Mouse (Mus musculus) gastrocnemius, adult 8-10 months (tissue): ENCODE measurements at regions not wholly inside any gene's neighbourhood (a gene's known extent, or its start where the extent isn't known, plus 50 kb on each side); places are given as distances from the start of the nearest gene placed in this dataset.
A peak's percentile ranks its signal among the peaks of the same experiment; 100 is the strongest.
"Not testable (repeated sequence)": the region's sequence is repeated elsewhere in the genome, so short reads cannot be mapped to it uniquely, and the experiment has no call there.

Experiments used
- DNase-seq, 2 experiments: peaks; one replicate each; pipeline ENCODE4 v3.0.0; 2022; ENCODE audit warnings: low spot score in 2 of 2

DNA sequence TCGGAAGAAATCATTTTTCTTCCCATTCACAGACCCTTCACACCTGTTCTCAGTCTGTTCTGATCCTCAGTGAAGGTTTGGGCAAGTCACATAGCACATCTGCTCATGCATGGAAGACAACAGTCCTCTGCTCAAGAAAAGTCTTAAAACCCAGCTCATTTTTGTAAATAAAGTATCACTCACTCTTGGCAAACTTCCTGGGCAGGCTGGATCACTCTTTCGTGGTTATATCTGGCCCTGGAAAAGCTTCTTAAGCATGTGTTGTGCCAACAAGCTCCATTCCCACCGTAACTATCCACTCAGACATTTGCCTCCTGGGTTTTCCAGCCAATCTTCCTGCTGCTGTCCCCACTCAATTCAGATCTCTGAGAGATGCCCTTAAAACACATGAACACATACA is 103.2 kb upstream of the Cep85l start:
- DNase-seq, result no peak

DNA sequence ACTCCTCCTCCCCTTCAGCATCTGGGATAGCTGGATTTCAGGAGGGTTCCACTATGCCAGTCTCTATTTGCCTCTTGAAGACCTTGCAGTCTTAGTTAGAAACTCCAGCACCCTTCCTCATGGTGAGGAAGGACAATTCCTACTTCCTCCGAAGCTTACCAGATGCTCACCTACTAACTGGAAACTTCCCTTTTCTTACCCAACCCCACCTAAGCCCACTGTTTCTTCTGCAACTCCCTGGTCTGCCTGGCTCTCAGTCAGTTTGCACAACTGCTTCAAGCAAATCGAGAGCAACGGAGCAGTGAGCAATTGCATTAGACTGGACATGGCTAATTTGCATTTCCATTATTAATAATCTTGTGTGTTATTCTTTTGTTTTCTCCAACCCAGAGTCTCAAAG is 90.5 kb upstream of the Cep85l start:
- DNase-seq, result no peak

DNA sequence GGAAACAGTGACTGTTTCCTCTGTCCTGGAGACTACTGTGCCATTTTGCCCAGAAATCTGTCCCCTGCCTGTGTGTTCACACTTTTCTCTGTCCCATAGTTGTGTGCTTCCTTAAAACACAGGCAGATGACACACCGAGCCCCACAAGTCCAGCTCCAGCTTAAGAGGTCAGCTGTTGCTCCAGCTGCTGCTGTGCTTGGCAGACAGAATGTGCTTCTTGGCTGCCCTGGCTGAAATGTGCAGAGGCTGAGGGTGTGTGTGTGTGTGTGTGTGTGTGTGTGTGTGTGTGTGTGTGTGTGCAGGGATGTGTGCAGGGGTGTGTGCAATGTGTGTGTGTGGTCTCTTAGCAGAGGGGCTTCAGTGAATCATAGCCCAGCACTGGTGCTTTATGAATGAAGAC is 89.9 kb upstream of the Cep85l start:
- peak; percentile 36 to 65 for DNase-seq

- no peak for DNase-seq
These were observed 88.5 kb upstream of the Cep85l start for GRCm38 (mm10) chr10:53468293-53468545.

DNA sequence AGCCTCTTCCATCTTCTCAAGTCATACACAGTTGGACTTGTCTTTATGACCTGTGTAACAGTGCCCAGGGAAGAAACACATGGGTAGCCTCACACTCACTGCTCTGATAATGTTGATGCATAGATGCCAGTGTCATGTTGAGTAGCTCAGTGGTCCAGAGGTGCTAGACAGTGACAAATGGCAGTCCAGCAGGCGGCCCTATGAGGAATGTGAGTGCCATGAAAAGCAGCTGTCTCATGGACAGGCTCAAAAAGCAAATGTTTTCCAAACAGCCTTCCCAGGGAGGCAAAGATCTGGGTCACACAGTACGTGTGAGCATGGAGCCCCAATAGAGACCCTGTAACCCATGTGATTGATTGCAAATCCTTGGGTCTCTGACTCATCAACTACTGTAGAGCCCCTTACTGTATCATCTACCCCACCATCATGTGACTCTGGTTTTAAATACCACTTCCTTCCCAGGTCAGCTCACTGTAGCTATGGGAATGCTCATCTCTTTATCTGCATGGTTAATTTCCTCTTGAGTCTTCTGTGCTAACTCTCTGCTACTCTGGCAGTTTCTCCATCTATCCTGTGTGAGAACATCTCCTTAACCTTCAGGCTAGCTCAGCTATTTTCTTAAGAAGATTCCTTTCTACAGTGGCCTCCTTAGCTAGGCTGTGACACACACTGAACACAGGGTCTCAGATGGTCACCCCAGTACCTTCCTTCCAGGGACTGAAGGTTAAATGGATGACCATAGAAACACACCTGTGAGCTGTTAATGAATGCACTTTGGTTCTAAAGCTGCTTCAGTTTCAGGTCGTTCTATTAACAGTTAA is 87.9 kb upstream of the Cep85l start:
- no peak for DNase-seq

DNA sequence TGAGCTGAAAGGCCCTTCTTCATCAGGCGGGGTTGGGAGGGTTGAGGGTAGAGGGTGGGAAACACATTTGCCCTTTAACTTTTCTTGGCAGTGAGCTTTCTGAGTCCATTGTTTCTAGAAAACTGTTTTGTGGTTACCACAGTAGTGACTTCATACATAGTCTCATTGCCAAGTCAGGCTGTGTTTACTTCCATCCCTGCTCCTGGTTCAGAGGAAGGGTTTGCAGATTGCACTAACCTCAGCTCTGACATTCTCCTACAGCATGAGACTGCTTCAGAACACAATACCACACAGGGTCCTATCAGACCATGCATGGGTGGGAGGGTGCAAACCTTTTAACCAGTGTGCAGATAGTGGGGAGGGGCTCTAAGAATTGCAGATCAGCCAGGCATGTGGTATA is 87.1 kb upstream of the Cep85l start:
- DNase-seq, result no peak

GRCm38 (mm10) chr10:53466261-53466660 is 86.5 kb upstream of the Cep85l start:
- no peak for DNase-seq

DNA sequence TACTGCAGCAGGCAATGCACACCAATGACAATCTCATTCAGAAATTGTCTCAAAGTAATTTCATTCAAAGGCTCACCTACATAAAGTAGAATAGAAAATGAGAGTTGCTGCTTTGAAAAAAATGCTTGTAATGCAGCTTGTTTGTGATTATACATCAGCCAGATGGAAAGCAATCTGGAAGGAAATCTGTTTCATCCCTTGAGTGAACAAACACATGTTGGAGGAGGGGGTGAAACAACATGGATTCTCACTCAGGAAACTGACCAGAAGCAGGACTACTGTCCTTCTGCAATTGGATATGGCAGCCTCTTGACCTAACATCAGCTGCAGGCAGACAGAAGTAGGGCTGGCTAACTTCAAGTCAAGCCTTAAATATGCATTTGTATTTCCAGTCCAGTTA is 84.8 kb upstream of the Cep85l start:
- DNase-seq, result no peak

- no peak for DNase-seq
These were observed 84.3 kb upstream of the Cep85l start for GRCm38 (mm10) chr10:53464006-53464405.

DNA sequence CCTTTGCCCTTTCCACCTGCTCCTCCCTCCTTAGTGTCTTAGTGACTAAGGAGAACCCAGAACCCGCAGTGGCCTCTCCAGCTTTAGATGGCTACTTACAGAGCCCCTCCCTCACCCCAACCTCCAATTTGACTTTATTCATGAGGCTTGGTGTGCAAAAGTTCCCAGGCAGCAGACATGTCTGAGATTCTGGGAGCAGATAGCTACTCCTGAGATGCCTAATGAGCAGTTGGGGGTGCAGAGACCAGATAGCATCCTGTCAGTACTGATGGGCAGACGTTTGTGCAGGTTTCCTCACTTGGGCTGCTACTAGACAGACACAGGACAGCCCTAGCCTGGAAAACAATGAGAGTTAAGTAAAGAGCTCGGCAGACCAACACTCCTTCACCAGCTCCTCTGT is 83.7 kb upstream of the Cep85l start:
- DNase-seq, result no peak

DNA sequence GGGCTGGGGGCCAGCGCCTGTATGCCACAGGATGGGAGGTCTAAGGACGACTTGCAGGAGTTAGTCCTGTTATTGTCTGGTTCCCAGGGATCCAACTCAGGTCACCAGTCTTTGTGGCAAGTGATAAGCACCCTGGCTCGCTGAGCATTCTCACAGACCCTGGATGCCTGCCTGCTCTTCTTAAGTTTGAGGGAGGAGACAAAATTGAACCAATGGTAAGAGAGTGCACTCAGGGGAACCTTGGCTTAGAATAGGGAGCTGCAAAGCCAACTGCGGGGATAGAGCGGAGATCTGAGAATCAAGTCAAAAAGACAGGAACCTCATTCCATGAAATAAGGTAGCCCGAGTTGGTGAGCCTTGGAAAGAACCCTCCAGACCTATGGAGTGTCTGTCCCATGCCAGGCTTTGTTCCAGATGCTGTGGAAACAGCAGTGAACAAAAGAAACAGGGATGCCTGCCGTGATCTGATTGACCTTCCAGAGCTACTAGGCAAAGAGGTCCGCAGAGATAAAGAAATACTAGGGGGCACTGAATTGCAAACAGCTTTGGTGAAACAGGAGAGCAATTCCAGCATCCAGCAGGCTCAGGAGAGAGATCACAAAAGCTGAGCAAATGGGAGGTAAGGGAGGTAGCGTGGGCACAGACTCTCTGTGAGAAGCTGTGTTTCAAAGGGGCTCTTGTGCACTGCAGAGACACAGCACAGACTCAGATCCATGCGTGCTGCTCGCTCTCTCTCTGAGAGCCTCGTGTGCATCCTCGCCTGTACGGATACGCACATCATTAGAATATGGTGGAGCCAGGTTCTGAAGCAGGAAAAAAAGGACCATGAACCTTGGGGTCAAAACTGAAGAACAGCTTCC is 82.9 kb upstream of the Cep85l start:
- peak; percentile 40 to 59 for DNase-seq

DNA sequence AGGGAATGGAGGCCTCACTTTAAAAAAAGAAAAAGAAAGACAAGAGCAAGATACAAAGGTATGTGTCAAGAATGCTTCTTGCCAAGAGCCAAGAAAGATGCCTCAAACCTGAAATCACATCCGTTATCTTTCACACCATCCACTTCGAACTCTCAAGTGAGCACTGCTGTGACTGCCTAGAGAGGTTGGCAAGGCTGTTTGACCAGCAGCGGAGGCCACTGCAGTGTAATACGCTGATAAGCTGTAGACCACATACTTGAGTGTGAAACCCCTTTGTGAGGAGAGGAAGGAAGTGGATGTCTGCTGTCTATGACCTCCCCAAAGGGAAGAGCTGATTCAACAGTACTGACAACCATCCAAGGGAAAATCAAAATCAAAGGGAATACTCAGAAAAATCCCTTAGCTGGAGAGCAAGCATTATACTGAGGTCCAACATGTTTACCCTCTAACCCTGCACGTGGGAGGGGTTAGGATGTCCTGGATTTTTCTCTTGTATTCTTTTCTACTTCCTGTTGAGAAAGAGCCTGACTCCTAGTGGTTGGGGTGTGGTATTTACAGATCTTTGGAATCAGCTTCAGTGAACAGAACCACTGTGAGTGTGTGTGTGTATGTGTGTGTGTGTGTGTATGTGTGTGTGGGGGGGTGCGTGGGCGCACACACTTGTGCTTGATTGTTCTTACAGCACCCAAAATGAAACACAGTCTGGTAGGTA is 81.5 kb upstream of the Cep85l start:
- DNase-seq, result no peak

DNA sequence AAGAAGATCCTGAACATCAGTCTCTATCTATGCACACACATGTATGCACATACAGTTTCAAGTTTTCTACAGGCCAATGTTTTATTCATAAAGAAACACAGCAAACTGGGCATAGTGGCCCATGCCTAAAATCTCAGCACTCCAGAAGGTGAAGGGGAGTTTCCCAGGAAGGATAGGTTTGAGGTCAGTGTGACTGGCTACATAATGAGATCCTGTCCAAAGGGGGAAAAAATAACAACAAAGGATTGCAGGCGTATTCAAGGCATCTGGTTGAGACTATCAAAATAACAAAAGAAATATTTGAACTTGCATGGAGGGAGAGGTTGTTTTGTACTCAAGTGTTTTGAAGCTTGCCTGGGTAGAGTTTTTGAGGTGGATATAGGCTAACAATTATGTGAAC is 80.0 kb upstream of the Cep85l start:
- DNase-seq, result not testable (repeated sequence)

- no peak for DNase-seq
These were observed 76.4 kb upstream of the Cep85l start for GRCm38 (mm10) chr10:53456027-53456713.

DNA sequence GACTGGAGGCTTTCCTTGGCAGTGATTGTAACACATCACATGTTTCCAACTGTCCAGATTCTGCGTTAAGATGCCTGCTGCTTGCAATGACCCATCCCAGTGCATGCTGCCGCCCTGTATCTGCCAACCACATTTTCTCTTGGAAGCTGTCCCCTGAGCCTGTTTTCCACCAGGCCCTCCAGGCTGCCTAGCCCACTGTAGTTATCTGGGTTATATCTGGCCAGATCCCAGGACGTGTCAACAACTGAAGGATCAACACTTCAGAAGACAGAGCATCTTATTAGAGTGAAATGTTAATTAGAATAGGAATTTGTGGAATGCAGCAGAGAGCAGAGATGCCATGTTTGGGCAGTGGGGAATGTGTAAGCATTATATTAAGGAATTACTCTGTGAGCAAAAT is 65.0 kb upstream of the Cep85l start:
- no peak for DNase-seq

DNA sequence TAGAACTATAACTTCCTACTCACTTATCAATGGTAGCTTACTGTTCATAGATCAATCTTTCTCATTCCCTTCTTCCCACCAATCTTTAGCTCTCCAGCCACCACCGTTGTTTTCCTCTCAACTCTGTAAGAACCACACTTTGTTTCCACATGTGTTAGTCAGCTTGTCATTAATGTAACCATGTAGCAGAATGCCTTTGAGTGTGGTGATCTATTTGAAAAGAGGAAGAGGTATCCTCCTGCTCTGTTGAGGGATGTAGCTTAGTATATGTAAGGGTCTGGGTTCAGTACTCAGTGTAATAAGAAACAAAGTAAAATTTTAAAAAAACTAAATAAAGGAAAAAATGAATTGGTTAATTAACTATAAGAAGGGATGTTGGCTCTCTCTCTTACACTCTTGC is 63.7 kb upstream of the Cep85l start:
- DNase-seq, result no peak

- DNase-seq, result no peak
These were observed 63.2 kb upstream of the Cep85l start for GRCm38 (mm10) chr10:53442912-53443311.

DNA sequence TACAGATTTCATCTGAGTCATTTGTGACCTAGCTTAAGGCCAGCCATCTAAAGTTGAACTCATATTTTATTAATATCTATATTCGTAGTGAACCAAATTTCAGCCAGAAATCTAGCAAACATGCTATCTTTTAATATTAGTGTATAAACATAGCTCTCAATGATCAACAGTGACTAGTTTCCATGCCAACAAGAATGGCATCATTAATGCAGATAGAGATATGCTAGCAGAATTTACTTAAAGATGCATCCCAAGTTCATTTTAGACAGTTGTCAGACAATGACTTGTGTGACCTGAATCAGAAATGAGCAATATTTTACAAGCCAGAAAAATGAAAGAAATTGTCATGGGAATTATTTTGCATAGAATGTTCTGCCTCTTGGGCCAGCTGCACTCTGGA is 60.5 kb upstream of the Cep85l start:
- DNase-seq, result no peak

DNA sequence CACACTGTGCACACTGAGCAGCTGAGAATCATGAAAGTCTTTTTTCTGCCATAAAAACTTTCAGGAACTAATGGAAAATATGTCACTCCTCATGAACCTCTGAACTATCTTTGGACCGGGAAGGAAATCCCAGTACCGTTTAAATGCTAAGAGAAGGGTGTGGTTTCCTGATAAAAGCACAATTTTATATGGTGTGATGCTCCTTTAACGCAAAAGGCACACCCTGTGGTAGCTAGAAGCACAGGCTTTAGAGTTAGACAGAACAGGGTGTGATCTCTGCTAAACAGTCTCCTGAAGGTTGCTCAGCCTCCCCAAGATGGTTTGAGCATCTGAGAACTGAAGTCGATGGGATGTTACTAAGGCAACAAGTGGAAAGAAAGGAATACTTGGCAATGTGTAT is 58.6 kb upstream of the Cep85l start:
- no peak for DNase-seq

DNA sequence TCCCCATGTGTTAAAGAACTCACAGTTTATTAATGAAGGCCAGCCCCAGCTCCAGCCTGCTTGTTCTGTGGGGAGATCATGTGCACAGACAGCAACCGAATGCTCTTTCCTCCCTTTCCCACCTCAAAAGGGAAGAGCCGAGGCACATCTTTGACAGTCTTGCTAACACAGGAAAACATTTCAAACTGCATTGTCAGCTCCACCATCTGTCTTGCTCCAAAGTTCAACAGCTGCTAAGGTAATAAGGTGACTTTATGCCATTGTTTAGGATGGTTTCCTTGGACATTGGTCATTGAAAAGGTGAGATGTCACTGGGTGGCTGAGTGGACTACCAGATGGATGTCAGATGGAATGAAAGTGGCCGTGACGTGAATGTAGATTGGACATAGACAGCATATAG is 58.0 kb upstream of the Cep85l start:
- DNase-seq, result no peak

DNA sequence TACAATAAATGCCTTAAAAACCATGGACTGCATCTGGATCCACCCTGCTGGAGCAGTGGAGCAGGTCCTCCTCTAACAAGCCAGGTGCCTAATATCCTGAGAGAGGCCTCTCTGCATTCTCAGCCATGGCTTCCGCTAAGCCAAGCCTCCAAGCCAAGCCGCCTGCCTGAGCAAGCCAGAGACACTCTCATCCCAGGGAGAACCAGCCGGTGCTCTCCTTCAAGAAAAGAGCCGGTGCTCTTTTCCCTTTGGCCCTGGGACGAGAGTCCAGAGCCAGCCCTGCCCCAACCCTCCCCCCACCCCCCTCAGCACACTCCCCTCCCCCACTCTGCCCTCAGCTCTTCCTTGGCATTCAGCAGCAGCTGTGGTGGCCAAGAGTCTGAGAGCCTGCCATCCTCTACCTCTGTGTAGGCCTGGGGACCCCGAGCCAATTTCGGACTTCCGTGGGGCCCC is 56.3 kb upstream of the Cep85l start:
- DNase-seq, result peak in 1 of 2 experiments; percentile 12
